Mouse (Mus musculus): ENCODE measurements around the gene Dcst2.

The Dcst2 gene

GRCm38 (mm10) chr3:89411490-89412393 lies 50.0 kb downstream of the Dcst2 start, which contains the start of gene Flad1:
Gene Flad1, minus strand, starts transcription at chr3:89411870.
- peak; percentile 100 for DNase-seq (ENCODE audit: low spot score)

GRCm38 (mm10) chr3:89416158-89416557 lies 54.4 kb downstream of the Dcst2 start:
- DNase-seq (ENCODE audit: low spot score): no peak

GRCm38 (mm10) chr3:89417131-89417530 lies 55.4 kb downstream of the Dcst2 start:
- DNase-seq (ENCODE audit: low spot score): no peak

GRCm38 (mm10) chr3:89417840-89418169 lies 56.0 kb downstream of the Dcst2 start:
- DNase-seq (ENCODE audit: low spot score): no peak

- peak; percentile 95 for DNase-seq (ENCODE audit: low spot score)
Observed at GRCm38 (mm10) chr3:89418170-89418860, 56.5 kb downstream of the Dcst2 start, which contains the start of the genes Cks1b and Shc1. Gene Cks1b, minus strand, starts transcription at chr3:89418383. Gene Shc1, plus strand, starts transcription at chr3:89418443.

GRCm38 (mm10) chr3:89418861-89419250 lies 57.1 kb downstream of the Dcst2 start:
- DNase-seq (ENCODE audit: low spot score): no peak

- DNase-seq (ENCODE audit: low spot score): no peak
Observed at GRCm38 (mm10) chr3:89419571-89419970, 57.8 kb downstream of the Dcst2 start.

- no peak for DNase-seq (ENCODE audit: low spot score)
Observed at GRCm38 (mm10) chr3:89419981-89420380, 58.2 kb downstream of the Dcst2 start.

GRCm38 (mm10) chr3:89420421-89420820 lies 58.6 kb downstream of the Dcst2 start:
- DNase-seq (ENCODE audit: low spot score): no peak

- DNase-seq (ENCODE audit: low spot score): peak; percentile 76
Observed at GRCm38 (mm10) chr3:89421002-89421774, 59.4 kb downstream of the Dcst2 start.

- DNase-seq (ENCODE audit: low spot score): no peak
Observed at GRCm38 (mm10) chr3:89421810-89422473, 60.2 kb downstream of the Dcst2 start.

GRCm38 (mm10) chr3:89422556-89423205 lies 60.9 kb downstream of the Dcst2 start:
- DNase-seq (ENCODE audit: low spot score): no peak

GRCm38 (mm10) chr3:89424416-89425140 lies 62.8 kb downstream of the Dcst2 start:
- DNase-seq (ENCODE audit: low spot score): no peak

GRCm38 (mm10) chr3:89425141-89425525 lies 63.4 kb downstream of the Dcst2 start:
- no peak for DNase-seq (ENCODE audit: low spot score)

- DNase-seq (ENCODE audit: low spot score): no peak
Observed at GRCm38 (mm10) chr3:89425876-89426275, 64.1 kb downstream of the Dcst2 start.

All from layer of hippocampus, adult 11-12 months (tissue).